Mouse (Mus musculus): ENCODE measurements around the gene Ppm1f. TPM values are rescaled to one million over a fixed set of nuclear protein-coding genes. Genes with fewer than 3 reads are reported as not detected.
"Not testable (repeated sequence)": the region's sequence is repeated elsewhere in the genome, so short reads cannot be mapped to it uniquely, and the experiment has no call there.

Gene Ppm1f
- polyA plus RNA-seq, 1 experiment from 2014 or later, result 26.9 TPM

- Histone ChIP-seq H3K27ac (replicated peaks) (no peak overlapping the region), H3K4me2 (no peak overlapping the region), H3K9ac (no peak overlapping the region), H3K4me1 (peaks cover 10% of the 10 kb centered on the region), H3K27me3 (replicated peaks) (no peaks in the 10 kb centered on the region), H3K4me3 (no peak overlapping the region), H3K36me3 (peaks cover 89% of the 10 kb centered on the region), H3K9me3 (no peaks in the 10 kb centered on the region)
- ATAC-seq (ENCODE audit: extremely low read depth, insufficient number of reproducible peaks, low FRiP score, low TSS enrichment), result no peak
- WGBS, result 70% methylated on average over 1 of the region's 1 CpGs
Observed at GRCm38 (mm10) chr16:16913440-16913839, 17.2 kb downstream of the Ppm1f start.

- Histone ChIP-seq H3K9ac (no peak overlapping the region), H3K36me3 (peaks cover 98% of the 10 kb centered on the region), H3K9me3 (no peaks in the 10 kb centered on the region), H3K4me3 (no peak overlapping the region), H3K27me3 (replicated peaks) (no peaks in the 10 kb centered on the region), H3K4me1 (no peaks in the 10 kb centered on the region), H3K27ac (replicated peaks) (no peak overlapping the region), H3K4me2 (no peak overlapping the region)
- no peak for ATAC-seq (ENCODE audit: extremely low read depth, insufficient number of reproducible peaks, low FRiP score, low TSS enrichment)
- 90% methylated on average over 7 of the region's 7 CpGs for WGBS
Observed at GRCm38 (mm10) chr16:16918441-16919117, 22.3 kb downstream of the Ppm1f start.

GRCm38 (mm10) chr16:16921021-16921435, 24.8 kb downstream of the Ppm1f start:
- no peak overlapping the region for H3K4me3 ChIP-seq
- H3K9ac ChIP-seq, result no peak overlapping the region
- no peaks in the 10 kb centered on the region for H3K27me3 ChIP-seq (replicated peaks)
- no peak overlapping the region for H3K4me2 ChIP-seq
- no peak for ATAC-seq (ENCODE audit: extremely low read depth, insufficient number of reproducible peaks, low FRiP score, low TSS enrichment)
- no peaks in the 10 kb centered on the region for H3K4me1 ChIP-seq
- WGBS, result 63% methylated on average over 3 of the region's 3 CpGs
- peaks cover 94% of the 10 kb centered on the region for H3K36me3 ChIP-seq
- no peaks in the 10 kb centered on the region for H3K9me3 ChIP-seq
- H3K27ac ChIP-seq (replicated peaks), result no peak overlapping the region

- Histone ChIP-seq H3K27ac (replicated peaks) (no peak overlapping the region), H3K27me3 (replicated peaks) (no peaks in the 10 kb centered on the region), H3K4me3 (no peak overlapping the region), H3K9ac (no peak overlapping the region), H3K4me2 (no peak overlapping the region), H3K4me1 (no peaks in the 10 kb centered on the region), H3K9me3 (no peaks in the 10 kb centered on the region), H3K36me3 (peaks cover 69% of the 10 kb centered on the region)
- ATAC-seq (ENCODE audit: extremely low read depth, insufficient number of reproducible peaks, low FRiP score, low TSS enrichment), result no peak
- 88% methylated on average over 3 of the region's 3 CpGs for WGBS
Observed at GRCm38 (mm10) chr16:16924481-16924880, 28.2 kb downstream of the Ppm1f start.

GRCm38 (mm10) chr16:16926536-16926935, 30.3 kb downstream of the Ppm1f start:
- WGBS, result 68% methylated on average over 5 of the region's 5 CpGs
- no peak for ATAC-seq (ENCODE audit: extremely low read depth, insufficient number of reproducible peaks, low FRiP score, low TSS enrichment)
- H3K4me2 ChIP-seq, result no peak overlapping the region
- no peaks in the 10 kb centered on the region for H3K4me1 ChIP-seq
- H3K9ac ChIP-seq, result no peak overlapping the region
- peaks cover 49% of the 10 kb centered on the region for H3K36me3 ChIP-seq
- no peaks in the 10 kb centered on the region for H3K27me3 ChIP-seq (replicated peaks)
- H3K9me3 ChIP-seq, result no peaks in the 10 kb centered on the region
- no peak overlapping the region for H3K27ac ChIP-seq (replicated peaks)
- H3K4me3 ChIP-seq, result no peak overlapping the region

GRCm38 (mm10) chr16:16928908-16929307, 32.6 kb downstream of the Ppm1f start:
- H3K4me1 ChIP-seq; H3K27me3 ChIP-seq (replicated peaks); H3K9ac ChIP-seq; H3K9me3 ChIP-seq; H3K4me2 ChIP-seq; H3K27ac ChIP-seq (replicated peaks); H3K4me3 ChIP-seq; ATAC-seq (ENCODE audit: extremely low read depth, insufficient number of reproducible peaks, low FRiP score, low TSS enrichment): not testable (repeated sequence)
- peaks cover 27% of the 10 kb centered on the region for H3K36me3 ChIP-seq
- 66% methylated on average over 3 of the region's 3 CpGs for WGBS

- H3K27me3 ChIP-seq (replicated peaks), result no peaks in the 10 kb centered on the region
- peaks cover 5% of the 10 kb centered on the region for H3K9me3 ChIP-seq
- no peak overlapping the region for H3K4me3 ChIP-seq
- no peak for ATAC-seq (ENCODE audit: extremely low read depth, insufficient number of reproducible peaks, low FRiP score, low TSS enrichment)
- H3K27ac ChIP-seq (replicated peaks), result no peak overlapping the region
- no peak overlapping the region for H3K9ac ChIP-seq
- H3K4me2 ChIP-seq, result no peak overlapping the region
- 75% methylated on average over 3 of the region's 3 CpGs for WGBS
- peaks cover 13% of the 10 kb centered on the region; the same call in 1 of the 2 replicates for H3K36me3 ChIP-seq
- H3K4me1 ChIP-seq, result no peaks in the 10 kb centered on the region
Observed at GRCm38 (mm10) chr16:16930326-16930725, 34.1 kb downstream of the Ppm1f start.

GRCm38 (mm10) chr16:16930810-16931296, 34.6 kb downstream of the Ppm1f start:
- ATAC-seq (ENCODE audit: extremely low read depth, insufficient number of reproducible peaks, low FRiP score, low TSS enrichment), result no peak
- Histone ChIP-seq H3K4me3 (no peak overlapping the region), H3K27me3 (replicated peaks) (no peaks in the 10 kb centered on the region), H3K9ac (no peak overlapping the region), H3K27ac (replicated peaks) (no peak overlapping the region), H3K4me1 (no peaks in the 10 kb centered on the region), H3K36me3 (peaks cover 9% of the 10 kb centered on the region; the same call in 1 of the 2 replicates), H3K9me3 (peaks cover 5% of the 10 kb centered on the region), H3K4me2 (no peak overlapping the region)
- 56% methylated on average over 5 of the region's 5 CpGs for WGBS

GRCm38 (mm10) chr16:16939543-16939942, 43.3 kb downstream of the Ppm1f start:
- ATAC-seq (ENCODE audit: extremely low read depth, insufficient number of reproducible peaks, low FRiP score, low TSS enrichment), result no peak
- Histone ChIP-seq H3K4me3 (no peak overlapping the region), H3K27ac (replicated peaks) (no peak overlapping the region), H3K9me3 (peaks cover 4% of the 10 kb centered on the region; the same call in 1 of the 2 replicates), H3K4me1 (no peaks in the 10 kb centered on the region), H3K27me3 (replicated peaks) (no peaks in the 10 kb centered on the region), H3K9ac (no peak overlapping the region), H3K4me2 (no peak overlapping the region), H3K36me3 (no peaks in the 10 kb centered on the region)
- 88% methylated on average over 9 of the region's 9 CpGs for WGBS

GRCm38 (mm10) chr16:16941078-16941477, 44.8 kb downstream of the Ppm1f start:
- Histone ChIP-seq H3K9ac (no peak overlapping the region), H3K4me1 (no peaks in the 10 kb centered on the region), H3K4me3 (no peak overlapping the region), H3K4me2 (no peak overlapping the region), H3K9me3 (peaks cover 4% of the 10 kb centered on the region; the same call in 1 of the 2 replicates), H3K27me3 (replicated peaks) (no peaks in the 10 kb centered on the region), H3K27ac (replicated peaks) (no peak overlapping the region), H3K36me3 (no peaks in the 10 kb centered on the region)
- 85% methylated on average over 2 of the region's 2 CpGs for WGBS
- ATAC-seq (ENCODE audit: extremely low read depth, insufficient number of reproducible peaks, low FRiP score, low TSS enrichment), result no peak

GRCm38 (mm10) chr16:16958575-16958974, 62.3 kb downstream of the Ppm1f start:
- no peaks in the 10 kb centered on the region for H3K27me3 ChIP-seq (replicated peaks)
- H3K27ac ChIP-seq (replicated peaks), result no peak overlapping the region
- ATAC-seq (ENCODE audit: extremely low read depth, insufficient number of reproducible peaks, low FRiP score, low TSS enrichment), result no peak
- no peaks in the 10 kb centered on the region for H3K4me1 ChIP-seq
- 39% methylated on average over 2 of the region's 5 CpGs for WGBS
- H3K9ac ChIP-seq, result no peak overlapping the region
- H3K9me3 ChIP-seq, result peaks cover 3% of the 10 kb centered on the region; the same call in 1 of the 2 replicates
- H3K36me3 ChIP-seq, result no peaks in the 10 kb centered on the region
- H3K4me3 ChIP-seq, result no peak overlapping the region
- H3K4me2 ChIP-seq, result no peak overlapping the region

GRCm38 (mm10) chr16:16959907-16960306, 63.6 kb downstream of the Ppm1f start:
- no peak for ATAC-seq (ENCODE audit: extremely low read depth, insufficient number of reproducible peaks, low FRiP score, low TSS enrichment)

More at GRCm38 (mm10) chr16:16959907-16960306, 63.6 kb downstream of the Ppm1f start:
- H3K9me3 ChIP-seq, result no peaks in the 10 kb centered on the region
- no peaks in the 10 kb centered on the region for H3K27me3 ChIP-seq (replicated peaks)
- H3K36me3 ChIP-seq, result no peaks in the 10 kb centered on the region
- H3K4me1 ChIP-seq, result no peaks in the 10 kb centered on the region
- no peak overlapping the region for H3K9ac ChIP-seq
- H3K4me3 ChIP-seq, result no peak overlapping the region
- no peak overlapping the region for H3K27ac ChIP-seq (replicated peaks)
- H3K4me2 ChIP-seq, result no peak overlapping the region
- WGBS, result 78% methylated on average over 6 of the region's 6 CpGs

Data from heart, embryonic 13.5 days (tissue).